Mouse (Mus musculus): ENCODE measurements around the gene Rictor.

Gene Rictor

GRCm38 (mm10) chr15:6707936-6708525 lies at the start of gene Rictor:
TSS of gene Rictor (plus strand) at chr15:6708379.
- DNase-seq, result peak; percentile 73

- no peak for DNase-seq
Measured at GRCm38 (mm10) chr15:6661951-6662350, 46.2 kb upstream of the Rictor start.

- no peak for DNase-seq
Measured at GRCm38 (mm10) chr15:6663991-6664390, 44.2 kb upstream of the Rictor start.

- no peak for DNase-seq
Measured at GRCm38 (mm10) chr15:6666072-6666471, 42.1 kb upstream of the Rictor start.

- DNase-seq, result no peak
Measured at GRCm38 (mm10) chr15:6668793-6669437, 39.3 kb upstream of the Rictor start.

- no peak for DNase-seq
Measured at GRCm38 (mm10) chr15:6678479-6678878, 29.7 kb upstream of the Rictor start.

- no peak for DNase-seq
Measured at GRCm38 (mm10) chr15:6702164-6702563, 6.0 kb upstream of the Rictor start.

GRCm38 (mm10) chr15:6705351-6705901 lies 2.8 kb upstream of the Rictor start:
- no peak for DNase-seq

GRCm38 (mm10) chr15:6707551-6707935 lies 636 bp upstream of the Rictor start:
- DNase-seq, result peak; percentile 74

- DNase-seq, result peak; percentile 47
Measured at GRCm38 (mm10) chr15:6708526-6709441, 605 bp downstream of the Rictor start.

GRCm38 (mm10) chr15:6709618-6710017 lies 1.4 kb downstream of the Rictor start:
- no peak for DNase-seq

GRCm38 (mm10) chr15:6710341-6710740 lies 2.2 kb downstream of the Rictor start:
- DNase-seq, result no peak

GRCm38 (mm10) chr15:6711226-6711625 lies 3.0 kb downstream of the Rictor start:
- no peak for DNase-seq

- no peak for DNase-seq
Measured at GRCm38 (mm10) chr15:6714819-6715218, 6.6 kb downstream of the Rictor start.

- DNase-seq, result no peak
Measured at GRCm38 (mm10) chr15:6715237-6715636, 7.1 kb downstream of the Rictor start.

GRCm38 (mm10) chr15:6721385-6721784 lies 13.2 kb downstream of the Rictor start:
- DNase-seq, result no peak

GRCm38 (mm10) chr15:6721802-6722201 lies 13.6 kb downstream of the Rictor start:
- no peak for DNase-seq

- no peak for DNase-seq
Measured at GRCm38 (mm10) chr15:6722405-6723176, 14.4 kb downstream of the Rictor start.

- no peak for DNase-seq
Measured at GRCm38 (mm10) chr15:6723338-6723737, 15.2 kb downstream of the Rictor start.

GRCm38 (mm10) chr15:6724442-6724841 lies 16.3 kb downstream of the Rictor start:
- DNase-seq, result no peak

GRCm38 (mm10) chr15:6726130-6726808 lies 18.1 kb downstream of the Rictor start:
- no peak for DNase-seq

GRCm38 (mm10) chr15:6733076-6733475 lies 24.9 kb downstream of the Rictor start:
- no peak for DNase-seq
